Mouse (Mus musculus): ENCODE measurements around the gene Ints6l. TPM values are rescaled to one million over a fixed set of nuclear protein-coding genes. Genes with fewer than 3 reads are reported as not detected.
A peak's percentile ranks its signal among the peaks of the same experiment; 100 is the strongest.
"Not testable (repeated sequence)": the region's sequence is repeated elsewhere in the genome, so short reads cannot be mapped to it uniquely, and the experiment has no call there.

Gene Ints6l
- polyA plus RNA-seq, 1 experiment: 84.1 TPM

- DNase-seq (ENCODE audit: extremely low spot score in 1 of 2, low spot score in 1 of 2): no peak
These were observed 42.6 kb downstream of the Ints6l start for GRCm38 (mm10) chrX:56497241-56497640.

DNA sequence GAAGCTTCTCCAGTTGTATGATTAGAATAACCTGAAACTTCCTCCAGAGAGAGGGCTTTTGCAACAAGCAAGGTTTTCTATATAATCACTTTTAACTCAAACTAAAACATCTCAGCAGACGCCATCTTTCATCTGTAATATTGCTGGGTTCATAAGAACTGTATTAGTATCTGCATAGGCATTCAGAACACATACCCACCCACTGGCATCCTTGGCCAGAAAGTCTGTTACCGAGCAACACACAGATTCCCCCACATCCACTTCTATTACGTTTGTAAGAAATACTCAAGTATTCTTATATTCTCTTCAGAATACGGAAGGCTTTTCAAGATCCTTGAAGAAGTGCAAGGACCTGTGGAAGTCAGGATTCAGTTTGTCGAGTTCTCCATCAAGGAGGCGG lies 69.8 kb downstream of the Ints6l start, which contains the start of gene Gm10477:
Gene Gm10477 (plus strand): TSS at position 301 of the 400 bp plus-strand sequence.
- DNase-seq (ENCODE audit: extremely low spot score in 1 of 2, low spot score in 1 of 2): not testable (repeated sequence)

DNA sequence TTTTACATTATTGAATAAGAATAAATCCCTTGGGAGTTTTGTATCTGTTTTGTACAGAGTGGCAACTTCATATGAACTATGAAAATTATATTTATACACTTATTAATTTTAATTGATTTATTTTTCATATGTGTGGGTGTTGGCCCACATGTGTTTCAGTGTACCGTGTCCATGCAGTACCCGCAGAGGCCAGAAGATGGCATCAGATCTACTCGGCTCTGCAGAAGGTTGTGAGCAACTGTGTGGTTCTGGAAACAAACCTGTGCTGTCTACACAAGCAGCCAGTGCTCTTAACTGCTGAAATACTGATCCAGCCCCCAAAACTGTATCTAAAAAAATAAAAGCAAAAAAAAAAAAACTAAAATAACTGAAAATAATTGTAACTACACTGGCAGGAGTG lies 76.6 kb downstream of the Ints6l start:
- DNase-seq (ENCODE audit: extremely low spot score in 1 of 2, low spot score in 1 of 2): peak; percentile 9 to 78

DNA sequence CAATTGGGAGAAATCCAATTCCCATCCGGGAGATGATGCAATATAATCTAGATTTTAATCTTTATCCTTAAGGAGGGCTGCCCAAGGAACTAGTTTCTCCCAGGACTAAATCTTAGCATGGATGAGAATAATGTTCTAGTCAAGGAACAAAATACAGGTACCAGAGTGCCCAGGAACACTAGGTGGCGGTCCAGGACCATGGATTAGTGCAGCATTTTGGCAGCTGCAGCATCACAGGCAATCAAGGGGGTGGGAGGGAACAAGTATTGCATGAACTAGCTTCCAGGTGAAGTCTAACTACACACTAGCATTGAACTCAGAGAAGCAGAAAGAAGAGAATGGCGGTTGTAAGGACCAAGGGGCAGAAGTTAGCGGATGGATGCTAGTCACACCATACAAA lies 82.5 kb downstream of the Ints6l start:
- DNase-seq (ENCODE audit: extremely low spot score in 1 of 2, low spot score in 1 of 2): peak in 1 of 2 experiments; percentile 55

GRCm38 (mm10) chrX:56549506-56549905 lies 94.8 kb downstream of the Ints6l start, which contains the start of gene Gm648:
Gene Gm648 (minus strand): TSS chrX:56549606.
- DNase-seq (ENCODE audit: extremely low spot score in 1 of 2, low spot score in 1 of 2): no peak

DNA sequence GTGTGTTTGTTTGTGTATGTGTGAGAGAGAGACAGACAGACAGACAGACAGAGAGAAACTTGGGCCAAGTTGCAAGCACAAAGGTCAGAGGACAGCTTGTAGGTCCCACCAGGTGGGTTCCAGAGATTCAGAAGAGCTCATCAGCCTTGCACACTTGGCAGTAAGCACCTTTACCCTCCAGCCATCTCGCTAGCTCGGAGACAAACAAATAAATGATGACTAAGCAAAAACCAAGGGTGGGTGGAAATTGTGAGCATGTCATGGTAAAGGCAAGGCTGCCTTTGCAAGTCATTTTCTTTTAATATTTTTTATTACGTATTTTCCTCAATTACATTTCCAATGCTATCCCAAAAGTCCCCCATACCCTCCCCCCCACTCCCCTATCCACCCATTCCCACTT lies 98.9 kb downstream of the Ints6l start:
- no peak for DNase-seq (ENCODE audit: extremely low spot score in 1 of 2, low spot score in 1 of 2)

Other genes starting within 250 kb of the Ints6l start
- not detected in 2 replicates for gene Gm773, start 242.0 kb upstream of the Ints6l start, polyA plus RNA-seq (2012; rRNA removed)
- 3.2 and 3.3 TPM in 2 replicates for gene Zfp449, start 108.5 kb upstream of the Ints6l start, polyA plus RNA-seq (2012; rRNA removed)
- gene Smim10l2a, start 80.3 kb upstream of the Ints6l start, polyA plus RNA-seq (2012; rRNA removed): 15.0 and 19.2 TPM in 2 replicates
- gene Gm2174, start 6.9 kb upstream of the Ints6l start, polyA plus RNA-seq (2012; rRNA removed): not detected in 2 replicates
- not detected in 2 replicates for gene Gm10477, start 69.9 kb downstream of the Ints6l start, polyA plus RNA-seq (2012; rRNA removed)
- 0.17 TPM in 1 of 2 replicates, not detected in the other for gene Gm648, start 94.7 kb downstream of the Ints6l start, polyA plus RNA-seq (2012; rRNA removed)
- gene Mmgt1, start 143.2 kb downstream of the Ints6l start, polyA plus RNA-seq (2012; rRNA removed): 22.4 and 23.2 TPM in 2 replicates
- gene Slc9a6, start 154.9 kb downstream of the Ints6l start, polyA plus RNA-seq (2012; rRNA removed): 64.8 and 73.8 TPM in 2 replicates